Mouse (Mus musculus) liver, embryonic 12.5 days (tissue): ENCODE results near the gene Rd3. TPM values are rescaled to one million over a fixed set of nuclear protein-coding genes. Genes with fewer than 3 reads are reported as not detected.

ENCODE experiments used
- ATAC-seq: fragments of 200-750 bp; cut with Nextera tagmentation; 2 replicates; pipeline ENCODE4 v1.8.0; 2017; ENCODE audit warnings: moderate number of reproducible peaks, mild to moderate bottlenecking, moderate library complexity
- H3K27ac ChIP-seq: fragments of 300-500 bp; sonication (generic); 2 replicates; pipeline ENCODE4 v1.5.1; 2016; ENCODE audit warnings: mild to moderate bottlenecking
- H3K27me3 ChIP-seq: fragments of 300-500 bp; sonication (generic); replicated peaks from 2 replicates; pipeline ENCODE4 v1.6.1; 2016; ENCODE audit warnings: mild to moderate bottlenecking, moderate library complexity
- H3K36me3 ChIP-seq: fragments of 300-500 bp; sonication (generic); 2 replicates; pipeline ENCODE4 v1.6.1; 2016; ENCODE audit warnings: mild to moderate bottlenecking, moderate library complexity
- H3K4me1 ChIP-seq: fragments of 300-500 bp; sonication (generic); 2 replicates; pipeline ENCODE4 v1.6.1; 2016
- H3K4me2 ChIP-seq: fragments of 300-500 bp; sonication (generic); 2 replicates; pipeline ENCODE4 v1.6.1; 2016; ENCODE audit warnings: mild to moderate bottlenecking, moderate library complexity
- H3K4me3 ChIP-seq: fragments of 300-500 bp; sonication (generic); 2 replicates; pipeline ENCODE4 v1.5.1; 2016; ENCODE audit warnings: mild to moderate bottlenecking, moderate library complexity
- H3K9ac ChIP-seq: fragments of 300-500 bp; sonication (generic); 2 replicates; pipeline ENCODE4 v1.6.1; 2016; ENCODE audit warnings: mild to moderate bottlenecking, moderate library complexity
- H3K9me3 ChIP-seq: fragments of 300-500 bp; sonication (generic); replicated peaks from 2 replicates; pipeline ENCODE4 v1.6.1; 2016; ENCODE audit warnings: mild to moderate bottlenecking, moderate library complexity
- WGBS: fragments of 180-500 bp; shearing (Covaris S2); methylation state at CpG from one replicate; pipeline ENCODE4 v1.1.7; 2016; ENCODE audit not compliant: insufficient replicate concordance; 5-methylcytosine and 5-hydroxymethylcytosine counted together
- polyA plus RNA-seq: library from polyadenylated mRNA; unstranded; fragments of >200 nt; fragmentation: Nextera tagmentation; extraction: Ambion mirVana; gene quantifications from 2 replicates; pipeline ENCODE4 v1.2.1, GENCODE M21; 2016

Gene Rd3
- polyA plus RNA-seq, 1 experiment from 2014 or later, result 0.19 TPM

GRCm38 (mm10) chr1:191964773-191965481 lies 12.2 kb upstream of the Rd3 start:
- peaks cover 10% of the 10 kb centered on the region for H3K4me1 ChIP-seq
- peak overlapping the region; percentile 55; the same call in 1 of the 2 replicates for H3K27ac ChIP-seq
- H3K4me2 ChIP-seq, result no peak overlapping the region
- no peak overlapping the region for H3K4me3 ChIP-seq
- no peaks in the 10 kb centered on the region; the same call in 1 of the 2 replicates for H3K27me3 ChIP-seq
- no peak overlapping the region for H3K9ac ChIP-seq
- H3K36me3 ChIP-seq, result no peaks in the 10 kb centered on the region
- ATAC-seq, result peak; percentile 47
- 12% methylated on average over 13 of the region's 13 CpGs for WGBS
- no peaks in the 10 kb centered on the region for H3K9me3 ChIP-seq

DNA sequence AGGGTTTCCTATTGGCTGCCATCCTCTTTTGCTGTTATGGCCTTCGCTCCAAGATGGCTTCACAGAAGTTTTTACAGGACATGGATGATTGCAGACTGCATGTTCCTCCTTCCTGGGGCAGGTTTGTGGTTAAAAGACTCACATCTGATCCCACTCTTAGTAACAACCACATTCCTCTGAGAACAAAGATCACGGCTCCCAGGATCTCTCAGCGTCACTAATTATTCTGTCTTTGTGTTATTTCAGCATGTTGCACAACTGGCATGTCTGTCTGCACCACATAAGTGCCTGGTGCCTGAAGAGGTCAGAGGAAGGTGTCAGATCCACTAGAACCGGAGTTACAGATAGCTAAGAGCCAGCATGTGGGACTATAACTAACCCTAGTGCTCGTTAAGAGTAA lies 7.2 kb upstream of the Rd3 start:
- 63% methylated on average over 5 of the region's 5 CpGs for WGBS

GRCm38 (mm10) chr1:191974509-191975405 lies 2.4 kb upstream of the Rd3 start:
- H3K4me1 ChIP-seq, result no peaks in the 10 kb centered on the region
- no peak for ATAC-seq
- H3K4me3 ChIP-seq, result no peak overlapping the region
- H3K27ac ChIP-seq, result no peak overlapping the region
- 56% methylated on average over 13 of the region's 13 CpGs for WGBS
- H3K4me2 ChIP-seq, result no peak overlapping the region
- no peaks in the 10 kb centered on the region for H3K36me3 ChIP-seq
- no peak overlapping the region for H3K9ac ChIP-seq
- no peaks in the 10 kb centered on the region for H3K9me3 ChIP-seq
- peaks cover 33% of the 10 kb centered on the region for H3K27me3 ChIP-seq

More for the DNA sequence above, 7.2 kb upstream of the Rd3 start:
- Histone ChIP-seq H3K4me2 (no peak overlapping the region), H3K27me3 (peaks cover 3% of the 10 kb centered on the region), H3K4me3 (no peak overlapping the region), H3K9me3 (no peaks in the 10 kb centered on the region), H3K9ac (no peak overlapping the region), H3K27ac (no peak overlapping the region), H3K4me1 (peaks cover under 1% of the 10 kb centered on the region; the same call in 1 of the 2 replicates), H3K36me3 (no peaks in the 10 kb centered on the region)
- ATAC-seq, result no peak

DNA sequence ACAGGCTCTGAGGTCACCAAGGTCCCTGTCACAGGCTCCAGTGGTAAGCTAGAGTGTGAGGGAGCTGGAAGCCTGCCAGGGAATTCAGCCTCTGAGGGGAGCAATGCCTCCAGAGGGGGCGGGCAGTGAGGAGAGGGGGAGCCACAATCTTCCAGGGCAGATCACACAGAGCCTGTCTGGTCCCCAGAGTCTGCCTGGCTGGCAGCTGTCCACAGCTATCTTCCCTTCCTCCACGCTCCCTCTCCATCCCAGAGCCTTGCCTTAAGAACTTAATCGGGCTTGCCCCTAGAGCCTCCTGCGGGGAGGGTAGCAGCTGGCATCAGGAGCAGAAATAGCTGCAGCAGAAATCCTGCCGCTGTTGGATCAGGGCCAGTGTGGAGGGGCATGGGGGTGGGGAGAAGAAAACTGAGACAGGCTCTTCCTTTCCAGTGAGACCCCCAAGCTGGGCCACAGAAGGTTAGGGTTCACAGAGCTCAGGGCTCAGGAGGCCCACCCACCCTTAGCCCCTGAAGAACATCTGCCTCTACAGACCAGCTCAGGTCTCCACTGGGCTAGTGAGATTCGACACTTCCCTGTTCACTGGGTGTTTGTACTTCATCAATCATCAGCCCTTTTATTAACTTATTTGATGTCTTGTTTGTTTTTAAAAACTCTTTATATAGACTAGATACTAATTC lies 4.4 kb downstream of the Rd3 start:
- 47% methylated on average over 6 of the region's 6 CpGs for WGBS
- ATAC-seq, result peak; percentile 27; the same call in 1 of the 2 replicates
- H3K9ac ChIP-seq, result no peak overlapping the region

GRCm38 (mm10) chr1:191986674-191987480 lies 9.7 kb downstream of the Rd3 start:
- Histone ChIP-seq H3K27ac (no peak overlapping the region), H3K4me3 (no peak overlapping the region), H3K9ac (no peak overlapping the region), H3K4me2 (no peak overlapping the region), H3K9me3 (no peaks in the 10 kb centered on the region), H3K4me1 (peaks cover 27% of the 10 kb centered on the region), H3K36me3 (no peaks in the 10 kb centered on the region), H3K27me3 (peaks cover 38% of the 10 kb centered on the region)
- WGBS, result 60% methylated on average over 8 of the region's 8 CpGs
- no peak for ATAC-seq

More for the DNA sequence above, 4.4 kb downstream of the Rd3 start:
- no peaks in the 10 kb centered on the region for H3K4me1 ChIP-seq
- H3K36me3 ChIP-seq, result no peaks in the 10 kb centered on the region
- no peaks in the 10 kb centered on the region for H3K9me3 ChIP-seq
- H3K4me2 ChIP-seq, result no peak overlapping the region
- no peak overlapping the region for H3K27ac ChIP-seq
- H3K4me3 ChIP-seq, result no peak overlapping the region
- H3K27me3 ChIP-seq, result peaks cover 72% of the 10 kb centered on the region

DNA sequence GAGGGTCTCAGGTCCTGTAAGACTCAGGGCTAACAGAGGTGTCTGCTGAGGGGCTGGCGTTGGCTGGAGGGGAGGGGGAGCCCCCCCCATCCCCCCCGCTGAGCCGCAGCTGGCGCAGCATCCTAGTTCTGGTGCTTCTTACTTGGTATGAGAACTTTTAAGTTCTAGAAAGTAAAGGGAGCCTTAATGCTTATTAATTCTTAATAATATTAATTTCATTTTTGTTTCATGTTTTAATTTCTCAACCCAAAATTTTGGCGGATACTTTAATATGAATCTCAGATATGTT lies 10.3 kb downstream of the Rd3 start:
- peaks cover 27% of the 10 kb centered on the region for H3K4me1 ChIP-seq
- no peaks in the 10 kb centered on the region for H3K9me3 ChIP-seq
- no peak overlapping the region for H3K4me3 ChIP-seq
- ATAC-seq, result no peak
- H3K27ac ChIP-seq, result no peak overlapping the region
- H3K36me3 ChIP-seq, result no peaks in the 10 kb centered on the region
- no peak overlapping the region for H3K4me2 ChIP-seq
- no peak overlapping the region for H3K9ac ChIP-seq
- WGBS, result 49% methylated on average over 5 of the region's 5 CpGs
- peaks cover 37% of the 10 kb centered on the region for H3K27me3 ChIP-seq

DNA sequence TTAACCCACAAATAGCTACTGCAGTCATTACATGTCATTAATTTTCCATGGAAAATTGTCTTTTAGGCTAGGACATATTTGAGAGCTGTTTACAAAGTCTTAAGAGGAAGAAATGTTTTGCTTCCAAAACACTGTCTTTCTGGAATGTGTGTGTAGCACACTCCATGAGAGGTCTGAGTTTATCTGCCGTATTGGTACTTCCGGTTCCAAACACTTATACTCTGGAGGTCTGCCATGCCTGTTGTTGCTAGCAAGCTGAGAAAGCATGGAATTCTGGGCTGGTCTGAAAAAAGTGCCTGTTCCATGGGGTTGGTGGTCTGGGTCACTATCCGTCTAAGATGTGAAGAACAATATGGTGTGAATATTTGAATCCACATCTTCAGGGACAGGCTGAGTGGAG lies 11.5 kb downstream of the Rd3 start:
- 71% methylated on average over 3 of the region's 3 CpGs for WGBS
- peak overlapping the region; percentile 77 for H3K4me2 ChIP-seq
- ATAC-seq, result no peak
- H3K4me3 ChIP-seq, result no peak overlapping the region
- peaks cover 27% of the 10 kb centered on the region for H3K27me3 ChIP-seq
- H3K9ac ChIP-seq, result peak overlapping the region; percentile 1; the same call in 1 of the 2 replicates
- no peaks in the 10 kb centered on the region for H3K36me3 ChIP-seq
- H3K4me1 ChIP-seq, result peaks cover 29% of the 10 kb centered on the region
- H3K27ac ChIP-seq, result 0 out of 2 replicates have a peak overlapping the region, but pooled peaks have one; percentile 13
- no peaks in the 10 kb centered on the region for H3K9me3 ChIP-seq

GRCm38 (mm10) chr1:191989060-191989459 lies 11.9 kb downstream of the Rd3 start:
- 62% methylated on average over 5 of the region's 5 CpGs for WGBS
- Histone ChIP-seq H3K4me2 (peak overlapping the region; percentile 77), H3K9ac (peak overlapping the region; percentile 1; the same call in 1 of the 2 replicates), H3K4me3 (0 out of 2 replicates have a peak overlapping the region, but pooled peaks have one; percentile 71), H3K27ac (0 out of 2 replicates have a peak overlapping the region, but pooled peaks have one; percentile 13), H3K36me3 (no peaks in the 10 kb centered on the region), H3K4me1 (peaks cover 32% of the 10 kb centered on the region), H3K9me3 (no peaks in the 10 kb centered on the region), H3K27me3 (peaks cover 23% of the 10 kb centered on the region)
- no peak for ATAC-seq

DNA sequence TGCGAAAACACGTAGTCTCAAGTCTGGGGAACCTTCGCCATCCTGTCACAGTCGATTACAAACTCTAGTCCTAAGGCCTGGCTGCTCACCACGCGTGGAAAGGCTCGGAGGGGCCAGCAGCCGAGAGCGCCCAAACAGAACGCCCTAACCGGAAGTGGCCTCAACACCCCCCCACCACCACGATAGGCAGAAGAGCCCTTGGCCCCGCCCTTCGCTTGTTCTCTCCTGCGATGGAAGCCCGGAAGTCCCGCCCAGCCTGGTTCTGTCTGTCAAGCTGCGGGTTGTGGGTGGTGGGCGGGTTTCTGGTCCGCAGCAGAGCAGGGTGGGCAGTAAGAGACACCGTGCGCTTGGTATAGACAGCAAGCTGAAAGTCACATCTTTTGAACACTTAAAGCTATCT lies 12.8 kb downstream of the Rd3 start:
- peak overlapping the region; percentile 71 for H3K4me3 ChIP-seq
- peak overlapping the region; percentile 74 for H3K27ac ChIP-seq
- H3K4me2 ChIP-seq, result peak overlapping the region; percentile 77
- WGBS, result under 1% methylated on average over 22 of the region's 22 CpGs
- peaks cover 41% of the 10 kb centered on the region for H3K4me1 ChIP-seq
- H3K27me3 ChIP-seq, result peaks cover 14% of the 10 kb centered on the region
- H3K9ac ChIP-seq, result peak overlapping the region; percentile 77
- peak; percentile 84 for ATAC-seq
- no peaks in the 10 kb centered on the region for H3K9me3 ChIP-seq
- no peaks in the 10 kb centered on the region for H3K36me3 ChIP-seq

DNA sequence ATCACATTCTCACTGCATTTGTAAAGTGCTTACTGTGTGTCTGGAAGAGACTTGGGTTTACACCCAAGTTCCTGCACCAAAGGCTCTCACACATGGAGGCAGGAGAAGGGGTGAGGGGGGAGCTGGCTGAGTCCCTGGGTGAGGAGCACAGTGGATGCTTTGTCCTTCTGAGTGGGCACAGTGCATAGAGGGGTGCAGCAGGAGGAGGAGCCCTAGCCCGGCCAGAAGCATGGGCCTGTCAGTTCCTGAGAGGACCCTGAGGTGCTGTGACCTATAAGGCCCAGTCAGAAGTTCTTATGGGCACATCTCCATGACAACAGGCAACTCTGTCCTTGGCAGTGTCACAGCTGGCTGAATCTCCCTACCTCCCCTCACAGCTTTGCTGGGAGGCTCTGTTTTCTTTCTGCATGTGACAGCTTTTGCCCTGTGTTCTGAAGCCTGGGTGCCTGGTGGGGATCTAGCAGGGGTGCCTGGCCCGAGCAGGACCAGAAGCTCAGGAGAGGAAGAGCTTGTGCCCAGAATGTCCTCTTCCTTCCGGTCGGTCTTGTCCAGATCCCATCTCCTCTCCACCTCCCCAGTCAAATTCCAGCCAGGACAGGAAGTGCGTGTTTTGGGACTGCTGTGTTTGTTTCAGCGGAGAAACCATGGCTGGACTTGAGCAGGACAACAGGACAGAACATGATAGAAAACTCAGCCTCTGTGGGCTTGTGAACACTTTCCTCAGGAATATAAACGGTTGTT lies 15.0 kb downstream of the Rd3 start:
- Histone ChIP-seq H3K27ac (peak overlapping the region; percentile 0; the same call in 1 of the 2 replicates), H3K4me1 (peaks cover 52% of the 10 kb centered on the region), H3K9me3 (no peaks in the 10 kb centered on the region), H3K36me3 (peaks cover 11% of the 10 kb centered on the region), H3K4me2 (no peak overlapping the region), H3K9ac (no peak overlapping the region), H3K27me3 (no peaks in the 10 kb centered on the region; the same call in 1 of the 2 replicates), H3K4me3 (no peak overlapping the region)
- WGBS, result 61% methylated on average over 7 of the region's 7 CpGs
- ATAC-seq, result no peak
